Mouse (Mus musculus) mouse embryonic stem cell (cell line): ENCODE data around the gene Nedd9.

Source experiments
- in situ Hi-C, 2 experiments: fragments of 300-500 bp; cut with MboI; formaldehyde crosslinking; loops; 1 replicate in 1 of 2; 3 replicates in 1 of 2; pipeline ENCODE4 v1.14.3; 2019 to 2020; ENCODE audit warnings: low sequenced_read_pairs in 2 of 2, low pct_unique_long_range_greater_than_20kb in 1 of 2, mixed read lengths in 1 of 2; ENCODE audit not compliant: unreplicated experiment in 1 of 2

Nedd9 gene

GRCm38 (mm10) chr13:41486606-41487408 lies at the start of gene Nedd9:
TSS of gene Nedd9 (minus strand) at chr13:41487362.
- in situ Hi-C loops = no loop called here

GRCm38 (mm10) chr13:41532625-41533024 lies 45.5 kb upstream of the Nedd9 start:
- in situ Hi-C loops = no loop called here

- in situ Hi-C loops = no loop called here
These were observed 43.2 kb upstream of the Nedd9 start for GRCm38 (mm10) chr13:41530326-41530725.

- in situ Hi-C loops = no loop called here
These were observed 37.0 kb upstream of the Nedd9 start for GRCm38 (mm10) chr13:41524208-41524607.

GRCm38 (mm10) chr13:41521296-41521695 lies 34.1 kb upstream of the Nedd9 start:
- in situ Hi-C loops = no loop called here

GRCm38 (mm10) chr13:41520549-41521161 lies 33.5 kb upstream of the Nedd9 start:
- in situ Hi-C loops = no loop called here

GRCm38 (mm10) chr13:41519792-41520191 lies 32.6 kb upstream of the Nedd9 start:
- in situ Hi-C loops = no loop called here

GRCm38 (mm10) chr13:41517193-41517592 lies 30.0 kb upstream of the Nedd9 start:
- in situ Hi-C loops = no loop called here

- in situ Hi-C loops = no loop called here
These were observed 28.6 kb upstream of the Nedd9 start for GRCm38 (mm10) chr13:41515749-41516148.

- in situ Hi-C loops = no loop called here
These were observed 27.8 kb upstream of the Nedd9 start for GRCm38 (mm10) chr13:41514918-41515317.

- in situ Hi-C loops = no loop called here
These were observed 26.3 kb upstream of the Nedd9 start for GRCm38 (mm10) chr13:41513456-41513855.

- in situ Hi-C loops = no loop called here
These were observed 25.1 kb upstream of the Nedd9 start for GRCm38 (mm10) chr13:41512243-41512642.

GRCm38 (mm10) chr13:41510631-41511419 lies 23.7 kb upstream of the Nedd9 start:
- in situ Hi-C loops = no loop called here

- in situ Hi-C loops = no loop called here
These were observed 18.4 kb upstream of the Nedd9 start for GRCm38 (mm10) chr13:41505594-41505993.

- in situ Hi-C loops = no loop called here
These were observed 17.8 kb upstream of the Nedd9 start for GRCm38 (mm10) chr13:41504997-41505396.

- in situ Hi-C loops = no loop called here
These were observed 17.3 kb upstream of the Nedd9 start for GRCm38 (mm10) chr13:41504448-41504847.

GRCm38 (mm10) chr13:41502917-41503301 lies 15.7 kb upstream of the Nedd9 start:
- in situ Hi-C loops = no loop called here

- in situ Hi-C loops = no loop called here
These were observed 15.2 kb upstream of the Nedd9 start for GRCm38 (mm10) chr13:41502136-41502916.

- in situ Hi-C loops = no loop called here
These were observed 13.6 kb upstream of the Nedd9 start for GRCm38 (mm10) chr13:41500793-41501192.
